Mouse (Mus musculus) brain, embryonic 14.5 days (tissue): ENCODE measurements around the gene Msi1.

Source experiments
- CTCF ChIP-seq: fragments of 200-500 bp; IDR thresholded peaks from 2 replicates; pipeline ENCODE4 v1.5.1; 2012; ENCODE audit warnings: inconsistent platforms, mild to moderate bottlenecking, moderate library complexity, borderline replicate concordance; ENCODE audit not compliant: insufficient read depth, insufficient read length; ENCODE audit errors: extremely low read depth
- POLR2A ChIP-seq: fragments of 200-500 bp; IDR thresholded peaks from 2 replicates; pipeline ENCODE4 v1.6.1; 2012; ENCODE audit warnings: mild to moderate bottlenecking, inconsistent platforms, borderline replicate concordance; ENCODE audit not compliant: poor library complexity, insufficient read depth, insufficient read length, severe bottlenecking; ENCODE audit errors: extremely low read depth

DNA sequence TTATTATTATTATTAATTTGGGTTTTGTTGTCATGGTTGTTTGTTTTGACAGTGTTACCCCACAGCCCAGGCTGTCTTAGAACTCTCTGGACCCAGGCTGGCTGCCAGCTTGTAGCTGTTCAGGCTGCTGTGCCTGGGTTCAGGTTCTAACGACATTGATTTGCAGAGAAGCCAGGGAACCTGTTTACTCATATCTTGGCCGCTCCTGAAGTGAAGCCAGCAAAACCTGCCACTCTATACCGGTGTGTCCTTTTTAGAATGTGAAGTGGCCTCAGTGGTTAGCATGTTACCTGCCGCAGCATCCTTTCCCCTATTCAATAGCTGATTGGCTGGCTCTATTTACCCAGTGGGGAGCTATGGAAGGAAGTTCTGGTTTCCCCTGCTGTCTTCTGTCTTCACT is 57.3 kb downstream of the Msi1 start:
- no peak for TF ChIP-seq POLR2A
- TF ChIP-seq CTCF, result no peak
